9 mouse cellular contexts compared by ENCODE assay signal in genomic region chr3:89727028-89727427, GRCm38 (mm10). TPM values are rescaled to one million over a fixed set of nuclear protein-coding genes. Genes with fewer than 3 reads are reported as not detected.
DNase-seq lines count a peak whose midpoint lies in the region; ATAC-seq and TF ChIP-seq lines count a peak whose summit lies in the region.
"Had no signal": no experiment of that assay in that cellular context is flagged by ENCODE, and none has a peak within 500 bp of the region (broad histone marks: within the 10 kb centered on the region; RNA-seq: fewer than 3 reads in every experiment).

No protein-coding gene starts in this region.

- DNase-seq in forebrain, postnatal 0 days, result peak; percentile 41
- DNase-seq in 416B (ENCODE audit: low read depth), result peak; percentile 90
- DNase-seq in embryonic facial prominence, embryonic 14.5 days (ENCODE audit: low spot score), result peak; percentile 28
- peak; percentile 42 to 66 for DNase-seq in kidney, postnatal 36 days
- DNase-seq in ovary, postnatal 36 days (ENCODE audit: low spot score), result peak; percentile 55
- no peak for DNase-seq in right cerebral cortex, postnatal 10 days (ENCODE audit: low spot score in 2 of 2)

- H3K27me3 ChIP-seq in forebrain, postnatal 0 days (ENCODE audit: insufficient read depth, low read length), result no peaks in the 10 kb centered on the region
- H3K27me3 ChIP-seq in forebrain, embryonic 15.5 days, result no peaks in the 10 kb centered on the region
- H3K27me3 ChIP-seq in embryonic facial prominence, embryonic 14.5 days (replicated peaks; ENCODE audit: control insufficient read depth, insufficient read depth, low read length), result no peaks in the 10 kb centered on the region
- H3K27me3 ChIP-seq: limb, embryonic 15.5 days had no signal

- peak; percentile 78 for ATAC-seq in forebrain, postnatal 0 days
- no peak; the same call in 1 of the 2 replicates for ATAC-seq in forebrain, embryonic 15.5 days (replicated peaks)
- ATAC-seq in activated CD4-positive, CD25-positive, alpha-beta regulatory T cell, adult 4 months, result peak; percentile 62
- no peak for ATAC-seq in embryonic facial prominence, embryonic 14.5 days (ENCODE audit: low read depth)

- H3K4me1 ChIP-seq in forebrain, postnatal 0 days (ENCODE audit: insufficient read depth), result peaks cover 16% of the 10 kb centered on the region; the same call in 1 of the 2 replicates
- H3K4me1 ChIP-seq in forebrain, embryonic 15.5 days, result peaks cover 30% of the 10 kb centered on the region
- H3K4me1 ChIP-seq in embryonic facial prominence, embryonic 14.5 days (ENCODE audit: control insufficient read depth, insufficient read depth, low read length), result peaks cover 11% of the 10 kb centered on the region; the same call in 1 of the 2 replicates

- peak; percentile 69 for TF ChIP-seq CTCF in forebrain, postnatal 0 days (IDR thresholded peaks at IDR 0.05; ENCODE audit: low read depth)

- no peak overlapping the region for H3K4me2 ChIP-seq in forebrain, postnatal 0 days (ENCODE audit: low read depth)
- H3K4me2 ChIP-seq in forebrain, embryonic 15.5 days (replicated peaks), result no peak overlapping the region
- H3K4me2 ChIP-seq in embryonic facial prominence, embryonic 14.5 days (ENCODE audit: low read depth, low read length), result no peak overlapping the region
- H3K4me2 ChIP-seq: limb, embryonic 15.5 days had no signal

- H3K36me3 ChIP-seq in forebrain, postnatal 0 days (ENCODE audit: insufficient read depth), result no peaks in the 10 kb centered on the region
- H3K36me3 ChIP-seq in forebrain, embryonic 15.5 days, result no peaks in the 10 kb centered on the region
- no peaks in the 10 kb centered on the region for H3K36me3 ChIP-seq in embryonic facial prominence, embryonic 14.5 days (ENCODE audit: control insufficient read depth, insufficient read depth, low read length)
- H3K36me3 ChIP-seq: limb, embryonic 15.5 days had no signal

- no peak overlapping the region for H3K4me3 ChIP-seq in forebrain, postnatal 0 days (ENCODE audit: low read depth, low read length)
- no peak overlapping the region for H3K4me3 ChIP-seq in forebrain, embryonic 15.5 days
- no peak overlapping the region for H3K4me3 ChIP-seq in embryonic facial prominence, embryonic 14.5 days (ENCODE audit: low read depth, low read length)
- H3K4me3 ChIP-seq: limb, embryonic 15.5 days had no signal

- no peak overlapping the region for H3K27ac ChIP-seq in forebrain, postnatal 0 days (ENCODE audit: low read depth, low read length)
- no peak overlapping the region for H3K27ac ChIP-seq in forebrain, embryonic 15.5 days (replicated peaks)
- H3K27ac ChIP-seq in embryonic facial prominence, embryonic 14.5 days (replicated peaks; ENCODE audit: low read depth, low read length), result no peak overlapping the region
- H3K27ac ChIP-seq: limb, embryonic 15.5 days had no signal

- no peak overlapping the region for H3K9ac ChIP-seq in forebrain, postnatal 0 days
- H3K9ac ChIP-seq in forebrain, embryonic 15.5 days (replicated peaks), result no peak overlapping the region
- no peak overlapping the region for H3K9ac ChIP-seq in embryonic facial prominence, embryonic 14.5 days (ENCODE audit: low read depth, low read length)
- H3K9ac ChIP-seq: limb, embryonic 15.5 days had no signal

- WGBS in forebrain, postnatal 0 days, result 22% methylated on average over 4 of the region's 4 CpGs
- WGBS in forebrain, embryonic 15.5 days, result 24% methylated on average over 4 of the region's 4 CpGs
- WGBS in embryonic facial prominence, embryonic 14.5 days, result 24% methylated on average over 4 of the region's 4 CpGs

- H3K9me3 ChIP-seq in forebrain, postnatal 0 days (ENCODE audit: low read length), result no peaks in the 10 kb centered on the region
- no peaks in the 10 kb centered on the region for H3K9me3 ChIP-seq in forebrain, embryonic 15.5 days
- no peaks in the 10 kb centered on the region for H3K9me3 ChIP-seq in embryonic facial prominence, embryonic 14.5 days (ENCODE audit: control insufficient read depth, low read length)
- H3K9me3 ChIP-seq: limb, embryonic 15.5 days had no signal

RNA-seq across cellular contexts. Expression of gene Adar, which starts 12.2 kb away (rescaled TPM):
- total RNA-seq in forebrain, postnatal 0 days (2014; rRNA removed), result 62.4 and 78.2 TPM in 2 replicates
- polyA plus RNA-seq in forebrain, postnatal 0 days (2015; fragmentation: Nextera tagmentation; extraction: Ambion mirVana), result 14.0 and 18.5 TPM in 2 replicates
- 25.0 and 25.6 TPM in 2 replicates for polyA plus RNA-seq in forebrain, embryonic 15.5 days (2015; fragmentation: Nextera tagmentation; extraction: Ambion mirVana)
- polyA plus RNA-seq in activated CD4-positive, CD25-positive, alpha-beta regulatory T cell, adult 4 months (2017; shearing (Covaris generic)), result 10 to 100 TPM; 51.0 to 56.7 TPM
- polyA plus RNA-seq in embryonic facial prominence, embryonic 14.5 days (2014; fragmentation: Nextera tagmentation; extraction: Ambion mirVana), result 10.6 and 11.5 TPM in 2 replicates

RNA-seq across cellular contexts. Expression of gene Chrnb2, which starts 37.4 kb away (rescaled TPM):
- total RNA-seq in forebrain, postnatal 0 days (2014; rRNA removed), result 32.8 and 41.9 TPM in 2 replicates
- 14.5 and 17.3 TPM in 2 replicates for polyA plus RNA-seq in forebrain, postnatal 0 days (2015; fragmentation: Nextera tagmentation; extraction: Ambion mirVana)
- polyA plus RNA-seq in forebrain, embryonic 15.5 days (2015; fragmentation: Nextera tagmentation; extraction: Ambion mirVana), result 25.9 and 26.8 TPM in 2 replicates
- polyA plus RNA-seq in activated CD4-positive, CD25-positive, alpha-beta regulatory T cell, adult 4 months (2017; shearing (Covaris generic)), result 1 to 10 TPM; 1.3 to 1.4 TPM
- 1.7 and 1.8 TPM in 2 replicates for polyA plus RNA-seq in embryonic facial prominence, embryonic 14.5 days (2014; fragmentation: Nextera tagmentation; extraction: Ambion mirVana)

RNA-seq across cellular contexts. Expression of gene Ube2q1, which starts 46.4 kb away (rescaled TPM):
- total RNA-seq in forebrain, postnatal 0 days (2014; rRNA removed), result 68.9 and 71.9 TPM in 2 replicates
- 9.5 and 9.9 TPM in 2 replicates for polyA plus RNA-seq in forebrain, postnatal 0 days (2015; fragmentation: Nextera tagmentation; extraction: Ambion mirVana)
- 13.3 and 13.4 TPM in 2 replicates for polyA plus RNA-seq in forebrain, embryonic 15.5 days (2015; fragmentation: Nextera tagmentation; extraction: Ambion mirVana)
- 10 to 100 TPM; 12.8 to 20.7 TPM for polyA plus RNA-seq in activated CD4-positive, CD25-positive, alpha-beta regulatory T cell, adult 4 months (2017; shearing (Covaris generic))
- 20.4 and 21.7 TPM in 2 replicates for polyA plus RNA-seq in embryonic facial prominence, embryonic 14.5 days (2014; fragmentation: Nextera tagmentation; extraction: Ambion mirVana)

Comparison
In these comparisons a context has a peak if more than half of its experiments do, and no peak if none do; other contexts are left out.
1. ATAC-seq: peak in forebrain, postnatal 0 days (single experiment) and activated CD4-positive, CD25-positive, alpha-beta regulatory T cell, adult 4 months (single experiment); none in forebrain, embryonic 15.5 days (single experiment) and embryonic facial prominence, embryonic 14.5 days (single experiment).
2. DNase-seq: peak in forebrain, postnatal 0 days (single experiment), 416B (single experiment), embryonic facial prominence, embryonic 14.5 days (single experiment), kidney, postnatal 36 days (2 of 2) and ovary, postnatal 36 days (single experiment); none in right cerebral cortex, postnatal 10 days (0 of 2).